Mouse (Mus musculus) spleen, adult 2 months (tissue): ENCODE measurements at regions not wholly inside any gene's neighbourhood (a gene's known extent, or its start where the extent isn't known, plus 50 kb on each side); places are given as distances from the start of the nearest gene placed in this dataset.

Source experiments
- CTCF ChIP-seq: fragments of 200-500 bp; IDR thresholded peaks from 2 replicates; pipeline ENCODE4 v1.5.1; 2011; ENCODE audit warnings: mild to moderate bottlenecking, inconsistent platforms; ENCODE audit not compliant: insufficient read depth, insufficient read length, insufficient replicate concordance; ENCODE audit errors: extremely low read depth
- POLR2A ChIP-seq: fragments of 200-500 bp; IDR thresholded peaks from 2 replicates; pipeline ENCODE4 v1.6.1; 2011; ENCODE audit warnings: low read depth, low read length, inconsistent platforms

- no peak for TF ChIP-seq CTCF
- TF ChIP-seq POLR2A = no peak
These were observed 125.8 kb upstream of the Mgat5 start for GRCm38 (mm10) chr1:127079012-127079411.
